Mouse (Mus musculus) hindbrain, embryonic 11.5 days (tissue): Measurements from ENCODE around the gene Ssh2. TPM values are rescaled to one million over a fixed set of nuclear protein-coding genes. Genes with fewer than 3 reads are reported as not detected.

Source experiments
- ATAC-seq: fragments of 200-750 bp; cut with Nextera tagmentation; 2 replicates; pipeline ENCODE4 v1.8.0; 2017; ENCODE audit warnings: mild to moderate bottlenecking, moderate TSS enrichment, moderate library complexity; ENCODE audit not compliant: low FRiP score
- DNase-seq: peaks from one replicate; pipeline ENCODE4 v3.0.0-alpha.2; 2015; ENCODE audit warnings: low spot score
- H3K27ac ChIP-seq: fragments of 300-500 bp; sonication (generic); 2 replicates; pipeline ENCODE4 v1.5.1; 2014; ENCODE audit warnings: mild to moderate bottlenecking, low read depth, low read length
- H3K27me3 ChIP-seq: fragments of 300-500 bp; sonication (generic); 2 replicates; pipeline ENCODE4 v1.6.1; 2014; ENCODE audit warnings: mild to moderate bottlenecking, low read length, moderate library complexity, mixed read lengths; ENCODE audit not compliant: control insufficient read depth, insufficient read depth
- H3K36me3 ChIP-seq: fragments of 300-500 bp; sonication (generic); 2 replicates; pipeline ENCODE4 v1.6.1; 2014; ENCODE audit warnings: mild to moderate bottlenecking, low read length, moderate library complexity, mixed read lengths; ENCODE audit not compliant: control insufficient read depth, insufficient read depth
- H3K4me1 ChIP-seq: fragments of 300-500 bp; sonication (generic); replicated peaks from 2 replicates; pipeline ENCODE4 v1.6.1; 2014; ENCODE audit warnings: low read length, mixed read lengths; ENCODE audit not compliant: control insufficient read depth, insufficient read depth
- H3K4me2 ChIP-seq: fragments of 300-500 bp; sonication (generic); replicated peaks from 2 replicates; pipeline ENCODE4 v1.6.1; 2014; ENCODE audit warnings: mild to moderate bottlenecking, low read depth, low read length
- H3K4me3 ChIP-seq: fragments of 300-500 bp; sonication (generic); 2 replicates; pipeline ENCODE4 v1.5.1; 2014; ENCODE audit warnings: low read depth, low read length
- H3K9ac ChIP-seq: fragments of 300-500 bp; sonication (generic); 2 replicates; pipeline ENCODE4 v1.6.1; 2014; ENCODE audit warnings: low read depth, low read length
- H3K9me3 ChIP-seq: fragments of 300-500 bp; sonication (generic); 2 replicates; pipeline ENCODE4 v1.6.1; 2016; ENCODE audit warnings: low read length; ENCODE audit not compliant: control insufficient read depth
- WGBS: fragments of 180-500 bp; shearing (Covaris S2); extraction: QIAGEN DNeasy Blood & Tissue Kit; methylation state at CpG from one replicate; pipeline ENCODE4 v1.1.7; 2014; 5-methylcytosine and 5-hydroxymethylcytosine counted together
- polyA plus RNA-seq: library from polyadenylated mRNA; unstranded; fragments of >200 nt; fragmentation: Nextera tagmentation; extraction: Ambion mirVana; gene quantifications from 2 replicates; pipeline ENCODE4 v1.2.1, GENCODE M21; 2014

Gene Ssh2
- polyA plus RNA-seq, 1 experiment from 2014 or later: 17.4 TPM

GRCm38 (mm10) chr11:77188868-77189267, 27.2 kb upstream of the Ssh2 start, which contains the start of gene Efcab5:
Efcab5 (minus strand) TSS chr11:77188968.
- Histone ChIP-seq H3K9ac (no peak within 1 kb of the TSS), H3K36me3 (no peaks in the 10 kb centered on the region), H3K9me3 (no peaks in the 10 kb centered on the region), H3K27ac (no peak within 1 kb of the TSS), H3K4me1 (no peaks in the 10 kb centered on the region), H3K4me3 (no peak within 1 kb of the TSS), H3K27me3 (no peaks in the 10 kb centered on the region), H3K4me2 (no peak within 1 kb of the TSS)
- ATAC-seq: no peak
- WGBS: 80% methylated on average over 6 of the region's 6 CpGs
- no peak for DNase-seq

GRCm38 (mm10) chr11:77193410-77193809, 22.7 kb upstream of the Ssh2 start:
- ATAC-seq: no peak
- H3K27me3 ChIP-seq: no peaks in the 10 kb centered on the region
- no peak overlapping the region for H3K27ac ChIP-seq
- no peaks in the 10 kb centered on the region for H3K36me3 ChIP-seq
- 68% methylated on average over 5 of the region's 5 CpGs for whole genome bisulfite sequencing
- no peak overlapping the region for H3K4me2 ChIP-seq
- H3K9me3 ChIP-seq: no peaks in the 10 kb centered on the region
- DNase-seq: peak; percentile 17
- no peak overlapping the region for H3K9ac ChIP-seq
- no peak overlapping the region for H3K4me3 ChIP-seq
- H3K4me1 ChIP-seq: no peaks in the 10 kb centered on the region

GRCm38 (mm10) chr11:77193941-77194553, 22.0 kb upstream of the Ssh2 start:
- Histone ChIP-seq H3K4me2 (no peak overlapping the region), H3K9me3 (no peaks in the 10 kb centered on the region), H3K9ac (no peak overlapping the region), H3K4me3 (no peak overlapping the region), H3K27ac (no peak overlapping the region), H3K4me1 (no peaks in the 10 kb centered on the region), H3K36me3 (no peaks in the 10 kb centered on the region), H3K27me3 (no peaks in the 10 kb centered on the region)
- peak; percentile 19 for DNase-seq
- no peak for ATAC-seq
- 46% methylated on average over 6 of the region's 6 CpGs for WGBS

- no peak overlapping the region for H3K4me3 ChIP-seq
- 88% methylated on average over 1 of the region's 1 CpGs for WGBS
- no peaks in the 10 kb centered on the region for H3K4me1 ChIP-seq
- no peak overlapping the region for H3K4me2 ChIP-seq
- H3K9me3 ChIP-seq: no peaks in the 10 kb centered on the region
- no peak overlapping the region for H3K27ac ChIP-seq
- no peak overlapping the region for H3K9ac ChIP-seq
- no peaks in the 10 kb centered on the region for H3K36me3 ChIP-seq
- ATAC-seq: no peak
- H3K27me3 ChIP-seq: no peaks in the 10 kb centered on the region
- DNase-seq: no peak
Measured at GRCm38 (mm10) chr11:77194762-77195161, 21.3 kb upstream of the Ssh2 start.

- no peak overlapping the region for H3K4me2 ChIP-seq
- H3K27ac ChIP-seq: no peak overlapping the region
- no peaks in the 10 kb centered on the region for H3K27me3 ChIP-seq
- ATAC-seq (no peak), DNase-seq (no peak)
- WGBS: 83% methylated on average over 11 of the region's 11 CpGs
- H3K9ac ChIP-seq: no peak overlapping the region
- no peaks in the 10 kb centered on the region for H3K36me3 ChIP-seq
- H3K4me3 ChIP-seq: no peak overlapping the region
- no peaks in the 10 kb centered on the region for H3K9me3 ChIP-seq
- no peaks in the 10 kb centered on the region for H3K4me1 ChIP-seq
Measured at GRCm38 (mm10) chr11:77195360-77196109, 20.6 kb upstream of the Ssh2 start.

GRCm38 (mm10) chr11:77196181-77197143, 19.6 kb upstream of the Ssh2 start:
- Histone ChIP-seq H3K4me3 (no peak overlapping the region), H3K27me3 (no peaks in the 10 kb centered on the region), H3K4me2 (no peak overlapping the region), H3K9ac (no peak overlapping the region), H3K27ac (no peak overlapping the region), H3K4me1 (no peaks in the 10 kb centered on the region), H3K9me3 (no peaks in the 10 kb centered on the region), H3K36me3 (no peaks in the 10 kb centered on the region)
- 47% methylated on average over 4 of the region's 4 CpGs for WGBS
- DNase-seq (no peak), ATAC-seq (no peak)

GRCm38 (mm10) chr11:77199636-77200035, 16.5 kb upstream of the Ssh2 start:
- H3K4me1 ChIP-seq: no peaks in the 10 kb centered on the region
- H3K27ac ChIP-seq: no peak overlapping the region
- WGBS: 49% methylated on average over 4 of the region's 4 CpGs
- H3K4me3 ChIP-seq: no peak overlapping the region
- ATAC-seq (no peak), DNase-seq (no peak)
- no peaks in the 10 kb centered on the region for H3K9me3 ChIP-seq
- H3K36me3 ChIP-seq: no peaks in the 10 kb centered on the region
- H3K4me2 ChIP-seq: no peak overlapping the region
- no peak overlapping the region for H3K9ac ChIP-seq
- no peaks in the 10 kb centered on the region for H3K27me3 ChIP-seq

GRCm38 (mm10) chr11:77200703-77201102, 15.4 kb upstream of the Ssh2 start:
- ATAC-seq (no peak), DNase-seq (no peak)
- Histone ChIP-seq H3K36me3 (no peaks in the 10 kb centered on the region), H3K4me3 (no peak overlapping the region), H3K4me2 (no peak overlapping the region), H3K9me3 (no peaks in the 10 kb centered on the region), H3K27ac (no peak overlapping the region), H3K4me1 (no peaks in the 10 kb centered on the region), H3K9ac (no peak overlapping the region), H3K27me3 (no peaks in the 10 kb centered on the region)
- whole genome bisulfite sequencing: 93% methylated on average over 1 of the region's 1 CpGs
